Mouse (Mus musculus): Measurements from ENCODE around the gene Adck1.

GRCm38 (mm10) chr12:88433171-88433570 lies 72.8 kb downstream of the Adck1 start:
- TF ChIP-seq CTCF (IDR thresholded peaks at IDR 0.05; ENCODE audit: low read depth, low read length) (no peak), EP300 (IDR thresholded peaks at IDR 0.05; ENCODE audit: insufficient read depth, low read depth, low read length) (no peak)

All from ES-Bruce4 (cell line).